21 mouse cellular contexts compared by ENCODE assay signal in the genomic region with DNA sequence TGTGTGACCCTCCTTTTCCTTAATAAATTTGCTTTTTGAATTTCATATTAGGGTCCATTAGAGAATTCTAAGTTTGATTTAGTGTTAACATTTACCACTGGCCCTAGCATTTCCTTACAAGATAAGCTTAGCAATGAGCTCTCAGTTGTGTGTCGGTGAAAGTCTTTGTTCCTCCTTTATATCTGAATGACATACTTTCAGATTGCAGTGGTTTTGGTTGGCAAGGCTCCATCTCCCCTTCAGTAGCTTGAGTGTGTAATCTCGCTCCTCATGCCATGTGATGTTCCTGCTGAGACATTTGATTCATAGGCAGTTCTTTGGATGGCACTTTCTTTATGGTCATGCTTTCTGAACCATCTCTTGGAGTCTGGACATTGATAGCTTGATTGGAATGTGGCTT. TPM values are rescaled to one million over a fixed set of nuclear protein-coding genes. Genes with fewer than 3 reads are reported as not detected.
"Had no signal": no experiment of that assay in that cellular context is flagged by ENCODE, and none has a peak within 500 bp of the region (broad histone marks: within the 10 kb centered on the region; RNA-seq: fewer than 3 reads in every experiment).

No protein-coding gene starts in this region.

- H3K4me1 ChIP-seq: limb, embryonic 15.5 days; liver, embryonic 12.5 days; midbrain, embryonic 12.5 days; neural tube, embryonic 13.5 days had no signal

- DNase-seq: kidney, adult 8-10 months; kidney, postnatal 25 days; retina, postnatal 1 day; right cerebral cortex, postnatal 14 days; thymus, postnatal 4 days had no signal

- H3K4me3 ChIP-seq: left cerebral cortex, adult 2 months; limb, embryonic 15.5 days; liver, embryonic 12.5 days; megakaryocyte, embryonic 14.5 days; midbrain, embryonic 12.5 days; neural tube, embryonic 13.5 days had no signal

- H3K4me2 ChIP-seq: limb, embryonic 15.5 days; liver, embryonic 12.5 days; midbrain, embryonic 12.5 days; neural tube, embryonic 13.5 days had no signal

- H3K9me3 ChIP-seq: limb, embryonic 15.5 days; liver, embryonic 12.5 days; megakaryocyte, embryonic 14.5 days; midbrain, embryonic 12.5 days; neural tube, embryonic 13.5 days had no signal

- H3K9ac ChIP-seq: limb, embryonic 15.5 days; liver, embryonic 12.5 days; midbrain, embryonic 12.5 days; neural tube, embryonic 13.5 days had no signal

- ATAC-seq: intestine, postnatal 0 days; liver, embryonic 12.5 days; midbrain, embryonic 16.5 days had no signal

- H3K27ac ChIP-seq: left cerebral cortex, adult 2 months; limb, embryonic 15.5 days; liver, embryonic 12.5 days; midbrain, embryonic 12.5 days; neural tube, embryonic 13.5 days had no signal

- H3K36me3 ChIP-seq: limb, embryonic 15.5 days; liver, embryonic 12.5 days; midbrain, embryonic 12.5 days; neural tube, embryonic 13.5 days had no signal

- H3K27me3 ChIP-seq: limb, embryonic 15.5 days; liver, embryonic 12.5 days; megakaryocyte, embryonic 14.5 days; midbrain, embryonic 12.5 days; neural tube, embryonic 13.5 days had no signal

RNA-seq across cellular contexts. Expression of a gene that starts 7.4 kb away (rescaled TPM):
- total RNA-seq: layer of hippocampus, postnatal 25 days; left cerebral cortex, adult 2 months; left cerebral cortex, postnatal 25 days had no signal
- polyA plus RNA-seq: intestine, postnatal 0 days; kidney, embryonic 16.5 days; limb, embryonic 11.5 days; limb, embryonic 15.5 days; liver, embryonic 12.5 days; liver, embryonic 16.5 days; lung, embryonic 16.5 days; midbrain, embryonic 12.5 days; midbrain, embryonic 16.5 days; neural tube, embryonic 13.5 days; spleen, adult 2 months; stomach, embryonic 16.5 days had no signal
